Mouse (Mus musculus): ENCODE results near the gene Slc7a7.

GRCm38 (mm10) chr14:54440538-54440937 lies 23.0 kb upstream of the Slc7a7 start:
- TF ChIP-seq POLR2A (IDR thresholded peaks at IDR 0.05; ENCODE audit: borderline replicate concordance, insufficient read depth, low read length) = no peak
- no peak for TF ChIP-seq CTCF (IDR thresholded peaks at IDR 0.05; ENCODE audit: borderline replicate concordance, insufficient read depth, low read depth, low read length)

Data from cerebellum, adult 2 months (tissue).